Mouse (Mus musculus): Measurements from ENCODE around the gene Hexim1. TPM values are rescaled to one million over a fixed set of nuclear protein-coding genes. Genes with fewer than 3 reads are reported as not detected.

Hexim1 gene
- polyA plus RNA-seq, 1 experiment from 2014 or later: 4.1 TPM

DNA sequence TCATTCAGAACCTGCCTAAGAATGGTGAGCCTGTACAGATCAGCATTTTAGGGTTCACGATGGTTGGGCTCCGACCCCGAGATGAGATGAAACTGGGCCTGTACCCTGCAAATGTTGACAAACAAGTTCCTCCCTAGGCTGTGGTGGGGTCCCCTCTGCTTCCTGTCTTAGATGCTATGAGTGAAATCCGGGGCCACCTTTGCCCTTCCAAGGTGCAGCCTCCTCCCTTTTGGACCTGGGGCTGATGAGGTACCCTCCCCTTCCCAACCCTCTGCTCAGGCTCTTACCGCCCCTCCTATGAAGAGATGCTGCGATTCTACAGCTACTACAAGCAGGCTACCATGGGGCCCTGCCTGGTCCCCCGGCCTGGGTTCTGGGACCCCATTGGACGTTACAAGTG, 12.4 kb upstream of the Hexim1 start:
- Histone ChIP-seq H3K4me2 (ENCODE audit: low read length) (peak overlapping the region; percentile 81), H3K27ac (ENCODE audit: low read length) (no peak overlapping the region), H3K4me3 (replicated peaks; ENCODE audit: low read length) (peak overlapping the region; percentile 44), H3K9ac (replicated peaks; ENCODE audit: low read depth, low read length) (no peak overlapping the region), H3K36me3 (ENCODE audit: control insufficient read depth, insufficient read depth) (no peaks in the 10 kb centered on the region), H3K27me3 (replicated peaks; ENCODE audit: control insufficient read depth, insufficient read depth, low read length) (peaks cover 12% of the 10 kb centered on the region; the same call in 1 of the 2 replicates), H3K4me1 (replicated peaks; ENCODE audit: control insufficient read depth, insufficient read depth, low read length) (peaks cover 25% of the 10 kb centered on the region), H3K9me3 (ENCODE audit: control insufficient read depth, low read length) (no peaks in the 10 kb centered on the region)
- WGBS: 62% methylated on average over 8 of the region's 8 CpGs
- ATAC-seq: no peak

DNA sequence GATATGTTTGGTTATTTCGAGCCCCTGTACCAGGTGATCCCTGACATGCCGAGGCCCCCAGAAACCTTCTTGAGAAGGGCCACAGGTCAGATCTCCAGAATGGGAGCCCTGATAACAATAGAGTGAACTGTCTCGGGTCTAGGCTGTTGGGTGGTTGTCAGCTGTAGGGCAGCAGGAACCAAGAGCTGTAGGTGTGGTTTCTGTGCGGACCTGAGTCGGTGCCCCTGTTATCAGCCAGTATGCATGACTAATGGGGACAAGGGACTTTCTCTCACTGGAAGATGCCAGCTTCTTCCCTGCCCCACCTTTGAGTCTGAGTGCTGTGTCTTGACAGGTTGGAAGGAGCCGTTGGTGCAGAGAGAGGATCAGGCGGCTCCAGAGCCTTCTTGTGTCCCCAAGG, 11.6 kb upstream of the Hexim1 start:
- Histone ChIP-seq H3K27me3 (replicated peaks; ENCODE audit: control insufficient read depth, insufficient read depth, low read length) (peaks cover 12% of the 10 kb centered on the region; the same call in 1 of the 2 replicates), H3K4me1 (replicated peaks; ENCODE audit: control insufficient read depth, insufficient read depth, low read length) (peaks cover 25% of the 10 kb centered on the region), H3K27ac (ENCODE audit: low read length) (no peak overlapping the region), H3K9ac (replicated peaks; ENCODE audit: low read depth, low read length) (no peak overlapping the region), H3K4me2 (ENCODE audit: low read length) (no peak overlapping the region), H3K4me3 (replicated peaks; ENCODE audit: low read length) (no peak overlapping the region), H3K36me3 (ENCODE audit: control insufficient read depth, insufficient read depth) (no peaks in the 10 kb centered on the region), H3K9me3 (ENCODE audit: control insufficient read depth, low read length) (no peaks in the 10 kb centered on the region)
- ATAC-seq: no peak
- 79% methylated on average over 7 of the region's 7 CpGs for WGBS

DNA sequence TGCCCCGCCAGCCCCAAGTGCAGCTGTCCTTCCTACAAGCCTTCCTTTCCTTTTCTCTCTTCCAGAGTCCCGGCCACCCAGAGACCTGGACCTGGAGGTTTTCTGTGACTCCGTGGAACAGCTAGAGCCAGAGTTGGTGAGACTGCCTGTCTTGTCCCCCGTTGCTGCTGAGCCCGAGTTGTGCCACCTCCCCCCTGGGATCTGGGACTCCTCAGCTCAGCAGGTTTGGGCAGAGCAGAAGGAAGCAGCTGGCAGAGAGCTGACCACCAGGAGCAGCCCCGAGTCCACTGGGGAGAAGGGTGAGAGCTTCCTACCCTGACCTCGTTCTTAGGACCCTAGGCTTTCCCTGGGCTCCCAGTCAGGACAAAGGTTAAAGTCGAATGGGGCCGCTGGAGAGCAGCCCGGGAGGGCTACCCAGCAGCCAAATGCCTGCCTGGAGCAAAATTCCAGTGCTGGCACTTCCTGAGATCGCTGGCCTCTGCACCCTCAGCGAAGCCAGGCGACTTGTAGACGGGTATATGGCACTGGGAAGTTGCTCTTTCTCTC, 10.8 kb upstream of the Hexim1 start:
- peaks cover 25% of the 10 kb centered on the region for H3K4me1 ChIP-seq (replicated peaks; ENCODE audit: control insufficient read depth, insufficient read depth, low read length)
- no peak overlapping the region for H3K27ac ChIP-seq (ENCODE audit: low read length)
- no peak overlapping the region for H3K4me3 ChIP-seq (replicated peaks; ENCODE audit: low read length)
- H3K36me3 ChIP-seq (ENCODE audit: control insufficient read depth, insufficient read depth): no peaks in the 10 kb centered on the region
- peaks cover 11% of the 10 kb centered on the region; the same call in 1 of the 2 replicates for H3K27me3 ChIP-seq (replicated peaks; ENCODE audit: control insufficient read depth, insufficient read depth, low read length)
- no peak overlapping the region for H3K4me2 ChIP-seq (ENCODE audit: low read length)
- H3K9me3 ChIP-seq (ENCODE audit: control insufficient read depth, low read length): no peaks in the 10 kb centered on the region
- H3K9ac ChIP-seq (replicated peaks; ENCODE audit: low read depth, low read length): no peak overlapping the region
- WGBS: 60% methylated on average over 14 of the region's 14 CpGs
- ATAC-seq: no peak

DNA sequence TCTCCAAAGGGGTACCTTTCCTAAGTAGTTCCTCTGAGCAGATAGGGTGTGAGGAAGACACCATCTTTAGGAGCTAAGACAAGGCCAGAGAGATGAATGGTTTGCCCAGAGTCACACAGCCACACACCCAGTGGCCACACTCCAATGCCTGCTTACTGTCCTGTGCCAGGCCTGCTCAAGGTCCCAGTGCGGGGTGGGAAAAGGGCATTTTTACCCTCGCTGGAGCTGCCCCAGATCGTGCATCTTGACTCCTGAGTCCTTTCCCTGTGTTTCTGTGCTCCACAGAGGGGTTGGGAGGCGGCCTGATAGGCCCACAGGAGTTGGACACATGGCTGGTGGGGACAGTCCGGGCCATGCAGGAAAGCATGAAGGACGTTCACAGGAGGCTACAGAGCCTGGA, 10.2 kb upstream of the Hexim1 start:
- H3K4me2 ChIP-seq (ENCODE audit: low read length): no peak overlapping the region
- ATAC-seq: no peak
- no peak overlapping the region for H3K9ac ChIP-seq (replicated peaks; ENCODE audit: low read depth, low read length)

DNA sequence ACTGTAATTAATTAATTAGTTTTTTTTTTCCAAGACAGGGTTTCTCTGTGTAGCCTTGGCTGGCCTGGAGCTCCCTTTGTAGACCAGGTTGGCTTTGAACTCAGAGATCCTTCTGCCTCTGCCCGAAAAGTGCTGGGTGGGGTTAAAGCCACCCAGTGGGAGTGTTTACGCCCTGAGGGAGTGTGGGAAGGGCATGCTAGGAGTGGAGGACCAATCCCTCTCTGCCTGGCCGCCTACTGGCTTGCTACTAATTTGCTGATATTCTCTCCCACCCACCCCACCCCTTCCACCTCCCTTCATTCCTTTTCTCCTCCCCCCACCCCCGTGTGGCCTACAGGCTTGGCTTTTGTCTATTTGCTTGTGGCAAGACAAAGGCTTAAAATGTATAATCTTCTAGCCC, 9.6 kb upstream of the Hexim1 start:
- H3K4me2 ChIP-seq (ENCODE audit: low read length): no peak overlapping the region
- peaks cover 2% of the 10 kb centered on the region for H3K27me3 ChIP-seq (replicated peaks; ENCODE audit: control insufficient read depth, insufficient read depth, low read length)
- 49% methylated on average over 4 of the region's 4 CpGs for WGBS
- H3K9me3 ChIP-seq (ENCODE audit: control insufficient read depth, low read length): no peaks in the 10 kb centered on the region
- no peak overlapping the region for H3K4me3 ChIP-seq (replicated peaks; ENCODE audit: low read length)
- peaks cover 20% of the 10 kb centered on the region for H3K4me1 ChIP-seq (replicated peaks; ENCODE audit: control insufficient read depth, insufficient read depth, low read length)
- no peak overlapping the region for H3K9ac ChIP-seq (replicated peaks; ENCODE audit: low read depth, low read length)
- no peak overlapping the region for H3K27ac ChIP-seq (ENCODE audit: low read length)
- H3K36me3 ChIP-seq (ENCODE audit: control insufficient read depth, insufficient read depth): no peaks in the 10 kb centered on the region
- ATAC-seq: no peak

More for the DNA sequence above, 10.2 kb upstream of the Hexim1 start:
- Histone ChIP-seq H3K4me3 (replicated peaks; ENCODE audit: low read length) (no peak overlapping the region), H3K27ac (ENCODE audit: low read length) (no peak overlapping the region), H3K36me3 (ENCODE audit: control insufficient read depth, insufficient read depth) (no peaks in the 10 kb centered on the region), H3K27me3 (replicated peaks; ENCODE audit: control insufficient read depth, insufficient read depth, low read length) (peaks cover 5% of the 10 kb centered on the region; the same call in 1 of the 2 replicates), H3K9me3 (ENCODE audit: control insufficient read depth, low read length) (no peaks in the 10 kb centered on the region), H3K4me1 (replicated peaks; ENCODE audit: control insufficient read depth, insufficient read depth, low read length) (peaks cover 25% of the 10 kb centered on the region)
- 85% methylated on average over 6 of the region's 6 CpGs for WGBS

DNA sequence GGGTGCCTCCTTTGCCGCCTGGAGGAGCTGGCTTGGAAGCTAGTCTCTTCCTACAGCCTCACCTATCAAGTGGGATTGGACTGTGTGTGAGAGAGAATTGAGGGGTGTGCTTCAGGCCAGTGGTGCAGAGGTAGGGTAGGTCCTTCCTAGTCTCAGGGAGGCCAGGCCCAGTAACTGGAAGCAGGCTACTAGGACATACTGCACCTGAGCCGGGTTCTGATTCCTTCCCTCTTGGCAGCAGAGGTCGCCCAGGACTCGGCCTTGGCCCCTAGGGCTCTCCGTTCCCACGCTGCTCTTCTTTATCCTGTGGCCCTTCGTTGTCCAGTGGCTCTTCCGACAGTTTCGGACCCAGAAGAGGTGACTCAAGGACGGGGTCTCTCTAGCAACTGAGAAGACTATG, 4.7 kb upstream of the Hexim1 start:
- no peak overlapping the region for H3K9ac ChIP-seq (replicated peaks; ENCODE audit: low read depth, low read length)
- 22% methylated on average over 10 of the region's 10 CpGs for WGBS
- no peak for ATAC-seq
- H3K4me1 ChIP-seq (replicated peaks; ENCODE audit: control insufficient read depth, insufficient read depth, low read length): peaks cover 19% of the 10 kb centered on the region
- no peaks in the 10 kb centered on the region for H3K9me3 ChIP-seq (ENCODE audit: control insufficient read depth, low read length)
- no peaks in the 10 kb centered on the region for H3K36me3 ChIP-seq (ENCODE audit: control insufficient read depth, insufficient read depth)
- no peak overlapping the region for H3K4me3 ChIP-seq (replicated peaks; ENCODE audit: low read length)
- peaks cover 17% of the 10 kb centered on the region for H3K27me3 ChIP-seq (replicated peaks; ENCODE audit: control insufficient read depth, insufficient read depth, low read length)
- H3K27ac ChIP-seq (ENCODE audit: low read length): no peak overlapping the region
- no peak overlapping the region for H3K4me2 ChIP-seq (ENCODE audit: low read length)

DNA sequence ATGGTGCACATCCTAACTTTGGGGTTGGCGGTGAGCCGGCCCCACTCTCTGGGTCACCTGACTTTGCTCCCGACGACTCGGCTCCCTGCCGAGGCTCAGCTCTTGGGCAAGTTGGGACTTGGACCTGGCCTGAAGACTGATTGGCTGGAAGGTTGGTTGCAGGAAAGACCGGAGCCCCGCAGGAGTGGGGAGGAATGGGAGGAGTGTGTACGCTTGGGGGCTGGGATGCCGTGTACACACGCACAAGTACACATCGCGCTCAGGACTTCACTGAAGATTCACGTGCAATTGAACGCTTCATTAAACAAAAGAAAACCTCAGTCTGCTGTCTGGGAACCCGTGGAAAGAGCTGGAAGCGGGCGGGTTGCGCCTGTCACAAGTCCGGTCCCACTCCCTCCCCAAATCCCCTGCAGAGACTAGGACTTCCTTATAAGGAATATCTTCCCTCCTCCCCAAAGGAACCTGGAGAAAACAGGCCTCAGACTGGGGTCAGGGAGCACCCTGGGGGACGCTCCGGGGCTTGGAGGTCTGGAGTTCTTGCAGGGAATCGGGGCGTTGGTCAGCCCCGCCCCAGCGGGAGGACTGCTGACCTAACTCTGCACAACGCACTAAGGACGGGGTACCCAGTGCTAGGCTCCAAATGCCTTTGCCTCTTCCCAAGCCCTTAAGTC, 4.0 kb upstream of the Hexim1 start:
- ATAC-seq: no peak
- WGBS: 2% methylated on average over 28 of the region's 28 CpGs

DNA sequence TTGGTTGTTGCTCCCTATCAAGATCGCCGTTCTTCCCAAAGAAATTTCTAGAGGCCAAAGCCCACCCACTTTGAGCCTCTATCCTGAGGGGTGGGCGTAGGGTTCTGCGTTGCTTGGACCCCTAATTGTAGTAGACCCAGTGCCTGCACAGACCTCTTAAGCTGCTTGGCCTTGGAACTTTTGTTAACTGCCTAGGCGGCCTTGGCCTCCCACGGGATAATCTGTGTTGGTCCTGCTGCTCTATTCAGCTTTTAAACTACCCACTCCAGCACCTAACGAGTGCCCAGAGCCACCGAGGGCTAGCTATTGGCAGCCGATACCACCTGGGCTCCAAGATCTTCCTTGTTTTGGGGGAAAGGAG, 3.5 kb upstream of the Hexim1 start:
- 7% methylated on average over 9 of the region's 9 CpGs for WGBS
- H3K27me3 ChIP-seq (replicated peaks; ENCODE audit: control insufficient read depth, insufficient read depth, low read length): peaks cover 17% of the 10 kb centered on the region
- no peaks in the 10 kb centered on the region for H3K9me3 ChIP-seq (ENCODE audit: control insufficient read depth, low read length)
- ATAC-seq: no peak
- H3K4me2 ChIP-seq (ENCODE audit: low read length): peak overlapping the region; percentile 51
- H3K36me3 ChIP-seq (ENCODE audit: control insufficient read depth, insufficient read depth): no peaks in the 10 kb centered on the region
- H3K9ac ChIP-seq (replicated peaks; ENCODE audit: low read depth, low read length): peak overlapping the region; percentile 43; the same call in 1 of the 2 replicates
- peaks cover 28% of the 10 kb centered on the region for H3K4me1 ChIP-seq (replicated peaks; ENCODE audit: control insufficient read depth, insufficient read depth, low read length)
- H3K27ac ChIP-seq (ENCODE audit: low read length): no peak overlapping the region
- H3K4me3 ChIP-seq (replicated peaks; ENCODE audit: low read length): peak overlapping the region; percentile 31

More for the DNA sequence above, 4.0 kb upstream of the Hexim1 start:
- Histone ChIP-seq H3K9me3 (ENCODE audit: control insufficient read depth, low read length) (no peaks in the 10 kb centered on the region), H3K4me3 (replicated peaks; ENCODE audit: low read length) (peak overlapping the region; percentile 31), H3K4me1 (replicated peaks; ENCODE audit: control insufficient read depth, insufficient read depth, low read length) (peaks cover 23% of the 10 kb centered on the region), H3K9ac (replicated peaks; ENCODE audit: low read depth, low read length) (peak overlapping the region; percentile 43), H3K27ac (ENCODE audit: low read length) (no peak overlapping the region), H3K4me2 (ENCODE audit: low read length) (peak overlapping the region; percentile 51), H3K36me3 (ENCODE audit: control insufficient read depth, insufficient read depth) (no peaks in the 10 kb centered on the region), H3K27me3 (replicated peaks; ENCODE audit: control insufficient read depth, insufficient read depth, low read length) (peaks cover 17% of the 10 kb centered on the region)

DNA sequence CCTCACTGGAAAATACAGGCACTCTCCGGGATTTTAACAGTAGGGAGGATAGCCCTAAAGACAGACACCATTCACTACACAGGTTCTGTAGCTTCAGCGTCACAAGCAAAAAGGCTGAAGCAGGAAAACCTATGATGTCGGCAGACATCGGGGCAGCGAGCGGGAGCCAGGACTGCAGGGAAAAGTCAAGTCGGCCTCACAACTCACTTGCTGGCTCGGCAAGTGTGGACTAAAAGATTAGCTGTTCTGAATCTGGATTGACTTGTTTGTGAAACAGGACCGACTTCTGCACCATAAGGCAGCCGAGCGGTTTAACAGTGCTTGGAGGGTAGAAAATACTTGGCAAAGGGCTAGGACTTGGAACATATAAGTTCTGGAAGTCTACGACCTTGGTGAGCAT, 3.0 kb upstream of the Hexim1 start:
- H3K27me3 ChIP-seq (replicated peaks; ENCODE audit: control insufficient read depth, insufficient read depth, low read length): peaks cover 17% of the 10 kb centered on the region
- no peak overlapping the region for H3K27ac ChIP-seq (ENCODE audit: low read length)
- 32% methylated on average over 12 of the region's 12 CpGs for WGBS
- ATAC-seq: no peak
- no peak overlapping the region for H3K9ac ChIP-seq (replicated peaks; ENCODE audit: low read depth, low read length)
- no peak overlapping the region for H3K4me2 ChIP-seq (ENCODE audit: low read length)
- no peaks in the 10 kb centered on the region for H3K9me3 ChIP-seq (ENCODE audit: control insufficient read depth, low read length)
- H3K4me1 ChIP-seq (replicated peaks; ENCODE audit: control insufficient read depth, insufficient read depth, low read length): peaks cover 32% of the 10 kb centered on the region
- no peak overlapping the region for H3K4me3 ChIP-seq (replicated peaks; ENCODE audit: low read length)
- no peaks in the 10 kb centered on the region for H3K36me3 ChIP-seq (ENCODE audit: control insufficient read depth, insufficient read depth)

Data from forebrain, embryonic 16.5 days (tissue).